Mouse (Mus musculus) liver, embryonic 12.5 days (tissue): Measurements from ENCODE around the gene Cux1. TPM values are rescaled to one million over a fixed set of nuclear protein-coding genes. Genes with fewer than 3 reads are reported as not detected.

Source experiments
- ATAC-seq: fragments of 200-750 bp; cut with Nextera tagmentation; 2 replicates; pipeline ENCODE4 v1.8.0; 2017; ENCODE audit warnings: moderate number of reproducible peaks, mild to moderate bottlenecking, moderate library complexity
- H3K27ac ChIP-seq: fragments of 300-500 bp; sonication (generic); 2 replicates; pipeline ENCODE4 v1.5.1; 2016; ENCODE audit warnings: mild to moderate bottlenecking
- H3K27me3 ChIP-seq: fragments of 300-500 bp; sonication (generic); replicated peaks from 2 replicates; pipeline ENCODE4 v1.6.1; 2016; ENCODE audit warnings: mild to moderate bottlenecking, moderate library complexity
- H3K36me3 ChIP-seq: fragments of 300-500 bp; sonication (generic); 2 replicates; pipeline ENCODE4 v1.6.1; 2016; ENCODE audit warnings: mild to moderate bottlenecking, moderate library complexity
- H3K4me1 ChIP-seq: fragments of 300-500 bp; sonication (generic); 2 replicates; pipeline ENCODE4 v1.6.1; 2016
- H3K4me2 ChIP-seq: fragments of 300-500 bp; sonication (generic); 2 replicates; pipeline ENCODE4 v1.6.1; 2016; ENCODE audit warnings: mild to moderate bottlenecking, moderate library complexity
- H3K4me3 ChIP-seq: fragments of 300-500 bp; sonication (generic); 2 replicates; pipeline ENCODE4 v1.5.1; 2016; ENCODE audit warnings: mild to moderate bottlenecking, moderate library complexity
- H3K9ac ChIP-seq: fragments of 300-500 bp; sonication (generic); 2 replicates; pipeline ENCODE4 v1.6.1; 2016; ENCODE audit warnings: mild to moderate bottlenecking, moderate library complexity
- H3K9me3 ChIP-seq: fragments of 300-500 bp; sonication (generic); replicated peaks from 2 replicates; pipeline ENCODE4 v1.6.1; 2016; ENCODE audit warnings: mild to moderate bottlenecking, moderate library complexity
- WGBS: fragments of 180-500 bp; shearing (Covaris S2); methylation state at CpG from one replicate; pipeline ENCODE4 v1.1.7; 2016; ENCODE audit not compliant: insufficient replicate concordance; 5-methylcytosine and 5-hydroxymethylcytosine counted together
- polyA plus RNA-seq: library from polyadenylated mRNA; unstranded; fragments of >200 nt; fragmentation: Nextera tagmentation; extraction: Ambion mirVana; gene quantifications from 2 replicates; pipeline ENCODE4 v1.2.1, GENCODE M21; 2016

The Cux1 gene
- polyA plus RNA-seq, 1 experiment from 2014 or later = 29.8 TPM

DNA sequence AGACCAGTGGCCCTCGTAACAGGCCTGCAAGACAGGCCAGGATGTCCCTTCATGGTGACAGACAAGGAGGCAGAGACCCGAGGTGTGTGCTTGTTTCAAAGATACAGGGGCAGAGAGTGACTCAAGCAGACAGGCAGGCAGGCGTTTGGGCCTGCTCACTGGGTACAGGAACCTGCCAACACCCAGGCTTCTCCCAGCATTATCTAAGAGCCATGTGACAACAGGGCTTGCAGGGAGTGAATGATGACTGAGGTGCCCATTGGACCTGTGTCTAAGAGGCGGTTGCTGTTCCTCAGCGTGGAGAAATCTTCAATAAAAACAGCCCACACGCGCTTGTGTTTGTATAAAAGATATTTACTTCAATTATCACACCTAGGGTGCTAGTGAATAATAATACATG is 301.2 kb downstream of the Cux1 start:
- no peaks in the 10 kb centered on the region for H3K4me1 ChIP-seq
- 67% methylated on average over 7 of the region's 7 CpGs for WGBS
- H3K9me3 ChIP-seq = no peaks in the 10 kb centered on the region
- H3K27me3 ChIP-seq = no peaks in the 10 kb centered on the region
- H3K27ac ChIP-seq = no peak overlapping the region
- no peak overlapping the region for H3K4me3 ChIP-seq
- no peak overlapping the region for H3K4me2 ChIP-seq
- no peak overlapping the region for H3K9ac ChIP-seq
- ATAC-seq = no peak
- no peaks in the 10 kb centered on the region for H3K36me3 ChIP-seq

DNA sequence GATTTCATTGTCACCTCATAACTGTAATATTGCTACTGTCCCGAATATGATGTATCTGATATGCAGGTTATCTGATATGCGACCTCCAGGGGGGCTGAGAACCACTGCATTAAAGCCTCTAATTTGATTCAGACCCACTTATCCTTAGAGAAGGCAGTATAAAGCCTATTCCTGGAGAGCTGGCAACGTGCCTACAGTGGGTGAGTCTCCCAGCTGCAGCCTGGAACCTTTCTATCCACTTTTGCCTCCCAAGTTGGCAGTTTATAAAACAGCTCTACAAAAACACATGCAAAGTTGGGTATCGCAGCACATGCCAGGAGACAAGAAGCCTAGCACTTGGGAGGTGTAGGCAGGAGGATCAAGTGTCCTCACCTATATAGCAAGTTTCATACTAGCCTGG is 303.9 kb downstream of the Cux1 start:
- Histone ChIP-seq H3K27ac (no peak overlapping the region), H3K27me3 (no peaks in the 10 kb centered on the region), H3K9ac (no peak overlapping the region), H3K4me1 (no peaks in the 10 kb centered on the region), H3K36me3 (no peaks in the 10 kb centered on the region), H3K4me2 (no peak overlapping the region), H3K9me3 (no peaks in the 10 kb centered on the region), H3K4me3 (no peak overlapping the region)
- ATAC-seq = no peak
- 64% methylated on average over 4 of the region's 4 CpGs for WGBS

DNA sequence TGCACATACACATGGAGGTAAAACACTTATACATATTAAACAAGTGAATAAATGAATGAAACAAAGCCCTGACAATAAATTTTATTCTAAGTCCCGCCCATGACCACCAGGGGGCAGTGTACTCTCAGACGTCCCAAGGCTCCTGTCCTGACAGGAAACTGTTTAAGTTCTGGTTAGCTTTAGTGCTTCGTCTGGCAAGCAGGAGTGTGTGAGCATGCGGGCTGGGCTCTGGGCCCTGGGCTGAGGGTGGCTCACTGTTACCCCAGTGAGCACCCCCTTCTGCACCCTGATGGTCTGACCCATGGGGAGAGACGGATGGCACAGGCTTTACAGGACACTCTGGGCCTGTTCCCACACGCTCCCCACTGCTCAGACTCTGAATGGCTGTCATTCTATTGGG is 308.4 kb downstream of the Cux1 start:
- peaks cover 2% of the 10 kb centered on the region; the same call in 1 of the 2 replicates for H3K36me3 ChIP-seq
- H3K9me3 ChIP-seq = no peaks in the 10 kb centered on the region
- 34% methylated on average over 6 of the region's 6 CpGs for WGBS
- no peak overlapping the region for H3K27ac ChIP-seq
- no peaks in the 10 kb centered on the region for H3K27me3 ChIP-seq
- H3K4me1 ChIP-seq = no peaks in the 10 kb centered on the region
- 0 out of 2 replicates have a peak, but pooled peaks have one; percentile 34 for ATAC-seq
- H3K4me2 ChIP-seq = no peak overlapping the region
- no peak overlapping the region for H3K4me3 ChIP-seq
- H3K9ac ChIP-seq = no peak overlapping the region

DNA sequence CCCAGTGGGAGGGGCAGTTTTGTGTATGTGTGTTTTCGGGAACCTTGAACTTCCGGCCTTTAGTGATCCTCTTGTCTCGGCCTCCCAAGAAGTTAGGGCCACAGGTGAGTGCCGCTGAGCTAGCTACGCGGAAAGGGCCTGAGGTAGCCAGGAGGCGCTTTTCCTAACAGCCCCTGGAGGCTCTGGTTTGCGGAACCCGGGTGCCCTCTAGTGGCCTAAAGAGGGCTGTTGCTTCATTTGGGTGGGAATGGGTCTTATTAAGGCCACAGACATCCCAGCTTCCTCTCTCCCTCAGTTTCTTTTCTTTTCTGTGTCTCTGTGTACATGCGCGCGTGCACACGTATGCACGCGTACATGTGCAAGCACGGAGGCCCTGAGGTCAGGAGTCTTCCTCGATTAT is 314.4 kb downstream of the Cux1 start:
- peaks cover 9% of the 10 kb centered on the region for H3K36me3 ChIP-seq
- WGBS = 11% methylated on average over 17 of the region's 17 CpGs
- H3K4me1 ChIP-seq = peaks cover 5% of the 10 kb centered on the region; the same call in 1 of the 2 replicates
- no peak for ATAC-seq
- H3K27me3 ChIP-seq = no peaks in the 10 kb centered on the region
- H3K9ac ChIP-seq = no peak overlapping the region
- H3K27ac ChIP-seq = no peak overlapping the region
- H3K4me3 ChIP-seq = no peak overlapping the region
- H3K9me3 ChIP-seq = no peaks in the 10 kb centered on the region
- H3K4me2 ChIP-seq = no peak overlapping the region

DNA sequence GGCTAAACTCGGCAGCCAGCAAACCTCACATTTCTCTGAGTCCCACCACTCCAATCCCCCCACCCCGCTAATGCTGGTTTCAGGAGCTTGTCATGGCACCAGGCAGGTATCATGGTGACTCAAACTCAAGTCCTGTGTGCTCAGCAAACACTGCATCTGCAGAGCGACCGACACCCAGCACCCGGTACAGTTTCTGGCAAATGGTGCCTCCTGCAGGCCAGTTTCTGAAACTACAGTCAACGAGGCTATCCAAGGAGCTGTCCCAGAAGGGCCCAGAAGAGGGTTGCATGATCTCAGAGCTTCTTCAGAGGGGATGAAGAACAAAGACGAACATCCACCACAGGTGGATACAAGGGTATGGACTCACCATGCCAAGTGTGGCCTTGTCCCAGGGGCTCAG is 316.3 kb downstream of the Cux1 start:
- Histone ChIP-seq H3K4me2 (no peak overlapping the region), H3K27ac (no peak overlapping the region), H3K4me1 (peaks cover 13% of the 10 kb centered on the region; the same call in 1 of the 2 replicates), H3K4me3 (no peak overlapping the region), H3K36me3 (peaks cover 9% of the 10 kb centered on the region), H3K9me3 (no peaks in the 10 kb centered on the region), H3K27me3 (peaks cover 4% of the 10 kb centered on the region; the same call in 1 of the 2 replicates), H3K9ac (no peak overlapping the region)
- no peak for ATAC-seq
- 40% methylated on average over 7 of the region's 7 CpGs for WGBS

DNA sequence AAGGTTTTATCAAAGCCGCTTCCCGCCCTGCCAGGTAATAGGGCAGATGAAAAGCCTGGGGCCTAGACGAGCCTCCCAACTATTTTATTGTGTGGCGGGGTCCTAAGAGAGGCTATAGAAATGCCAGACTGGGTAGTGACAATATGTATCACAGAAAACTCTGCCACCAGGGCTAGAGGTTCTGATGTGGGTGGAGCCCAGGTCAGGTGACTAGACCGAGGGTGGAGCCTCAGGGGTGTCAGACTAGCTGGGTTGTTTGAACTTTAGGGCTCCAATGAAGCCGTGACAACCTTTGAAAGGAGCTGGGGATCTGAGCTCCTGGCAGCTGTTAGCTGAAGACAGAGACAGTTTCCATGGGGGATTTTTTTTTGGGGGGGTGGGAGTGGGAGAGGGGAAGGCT is 318.8 kb downstream of the Cux1 start:
- Histone ChIP-seq H3K9me3 (no peaks in the 10 kb centered on the region), H3K4me3 (no peak overlapping the region), H3K9ac (no peak overlapping the region), H3K4me1 (peaks cover 33% of the 10 kb centered on the region), H3K27me3 (peaks cover 29% of the 10 kb centered on the region), H3K4me2 (no peak overlapping the region), H3K27ac (no peak overlapping the region), H3K36me3 (peaks cover 4% of the 10 kb centered on the region; the same call in 1 of the 2 replicates)
- ATAC-seq = no peak
- whole genome bisulfite sequencing = 48% methylated on average over 6 of the region's 6 CpGs

DNA sequence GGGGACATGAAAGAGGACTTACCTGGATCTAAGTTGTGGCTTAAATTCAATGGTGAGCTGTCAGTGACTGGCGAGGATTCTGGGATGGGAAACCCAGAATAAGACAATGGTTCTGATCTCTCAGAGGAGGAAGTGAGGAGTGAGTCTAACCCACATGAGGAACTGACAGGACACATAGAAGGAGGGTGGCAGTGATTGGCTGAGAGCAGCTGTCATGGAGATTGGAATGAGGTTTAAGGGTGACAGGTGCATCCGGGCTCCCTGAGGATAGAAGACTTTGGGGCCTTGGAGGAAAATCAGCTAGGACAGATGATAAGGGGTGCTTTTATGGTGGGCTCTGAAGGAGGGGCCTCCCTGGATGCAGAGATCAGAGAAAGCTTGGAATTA is 320.8 kb downstream of the Cux1 start, which contains the start of gene Sh2b2:
Sh2b2 (minus strand) TSS at position 105 of the 387 bp plus-strand sequence.
- Histone ChIP-seq H3K9ac (no peak within 1 kb of the TSS), H3K36me3 (peaks cover 4% of the 10 kb centered on the region; the same call in 1 of the 2 replicates), H3K27ac (no peak within 1 kb of the TSS), H3K4me3 (peak within 1 kb of the TSS; percentile 66), H3K4me1 (peaks cover 36% of the 10 kb centered on the region), H3K27me3 (peaks cover 40% of the 10 kb centered on the region), H3K9me3 (no peaks in the 10 kb centered on the region), H3K4me2 (peak within 1 kb of the TSS; percentile 87)
- 26% methylated on average over 2 of the region's 2 CpGs for WGBS
- no peak for ATAC-seq

DNA sequence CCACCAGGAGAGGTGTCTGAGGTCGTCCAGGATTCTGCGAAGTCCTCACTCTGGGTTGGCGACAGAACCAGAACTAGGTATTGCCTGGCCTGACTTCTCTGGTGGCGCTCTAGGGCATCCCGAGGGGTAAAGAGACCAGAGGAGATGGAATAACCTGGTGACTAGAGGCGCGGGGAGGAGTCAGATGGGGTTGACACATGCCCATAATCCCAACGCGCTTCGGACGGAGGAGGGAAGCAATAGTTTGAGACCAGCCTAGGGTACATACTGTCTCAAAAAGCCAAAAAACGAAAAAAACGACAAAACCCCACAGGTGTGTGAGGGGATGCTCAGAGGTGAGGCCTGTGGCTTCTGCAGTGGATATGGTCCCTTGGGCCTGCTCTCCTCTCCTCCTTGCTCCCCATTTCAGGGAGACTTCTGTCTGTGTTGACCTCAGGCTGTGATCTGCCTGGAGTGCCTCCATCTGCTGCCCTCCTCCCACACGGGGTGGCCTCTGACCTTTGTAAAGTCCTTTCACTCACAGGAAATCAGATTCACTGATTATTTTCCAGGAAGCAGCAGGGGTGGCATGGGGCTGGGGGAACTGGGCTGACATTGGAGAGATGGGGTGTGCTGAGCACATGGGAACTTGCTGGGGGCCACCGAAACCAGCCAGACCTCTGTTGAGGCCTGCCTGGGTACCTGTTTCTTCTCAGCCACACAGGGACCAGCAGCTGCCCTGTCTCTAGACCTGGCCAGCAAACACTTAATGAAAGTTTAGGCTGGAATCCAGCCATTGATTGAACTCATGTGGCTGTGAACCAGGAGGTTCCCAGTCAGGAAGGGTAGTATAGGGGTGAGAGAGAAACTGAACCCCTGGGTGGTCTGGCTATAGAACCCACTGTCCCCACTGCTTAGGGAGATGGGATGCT is 321.5 kb downstream of the Cux1 start:
- 17% methylated on average over 15 of the region's 15 CpGs for WGBS
- Histone ChIP-seq H3K4me1 (peaks cover 42% of the 10 kb centered on the region), H3K4me3 (peak overlapping the region; percentile 66), H3K9me3 (no peaks in the 10 kb centered on the region), H3K9ac (no peak overlapping the region), H3K27me3 (peaks cover 40% of the 10 kb centered on the region), H3K36me3 (peaks cover 4% of the 10 kb centered on the region; the same call in 1 of the 2 replicates), H3K27ac (no peak overlapping the region), H3K4me2 (peak overlapping the region; percentile 87)
- no peak for ATAC-seq

DNA sequence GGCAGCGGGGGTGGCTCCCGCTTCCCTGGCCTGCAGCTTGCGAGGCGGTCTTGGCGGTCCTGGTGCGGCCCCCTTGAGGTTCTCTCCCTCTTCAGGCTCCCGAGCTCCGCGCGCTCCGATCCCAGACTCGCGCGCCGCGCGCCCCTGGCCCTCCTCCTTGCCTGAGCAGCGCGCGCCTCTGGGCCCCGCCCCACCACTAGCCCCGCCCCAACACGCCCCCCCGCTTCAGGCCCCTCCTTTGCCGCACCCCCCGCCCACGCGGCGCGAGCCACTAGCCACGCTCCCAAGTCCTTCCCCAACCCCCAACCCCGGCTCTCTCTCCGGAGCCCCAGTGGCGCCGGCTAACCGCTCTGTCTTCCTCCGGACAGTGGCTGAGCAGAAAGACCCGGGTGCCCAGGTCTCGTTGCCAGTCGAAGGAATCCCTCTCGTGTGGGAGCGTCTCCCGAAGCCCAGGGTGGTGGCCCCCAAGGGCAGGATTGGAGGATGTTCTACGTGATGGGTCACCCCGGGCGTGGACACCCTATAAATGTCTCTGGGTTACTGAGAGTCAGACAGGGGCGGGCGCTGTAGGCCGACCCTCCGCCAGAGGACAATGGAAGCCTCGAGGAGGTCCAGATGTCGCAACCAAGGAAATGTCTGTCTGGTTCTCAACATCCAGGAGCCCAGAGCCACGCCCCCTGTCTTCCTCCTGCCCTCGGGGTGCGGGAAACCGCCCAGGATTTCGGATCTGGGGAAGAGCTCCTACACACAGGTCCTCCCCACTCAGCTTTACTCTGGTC is 322.3 kb downstream of the Cux1 start:
- no peak overlapping the region for H3K27ac ChIP-seq
- H3K9ac ChIP-seq = peak overlapping the region; percentile 57
- 1% methylated on average over 47 of the region's 57 CpGs for WGBS

DNA sequence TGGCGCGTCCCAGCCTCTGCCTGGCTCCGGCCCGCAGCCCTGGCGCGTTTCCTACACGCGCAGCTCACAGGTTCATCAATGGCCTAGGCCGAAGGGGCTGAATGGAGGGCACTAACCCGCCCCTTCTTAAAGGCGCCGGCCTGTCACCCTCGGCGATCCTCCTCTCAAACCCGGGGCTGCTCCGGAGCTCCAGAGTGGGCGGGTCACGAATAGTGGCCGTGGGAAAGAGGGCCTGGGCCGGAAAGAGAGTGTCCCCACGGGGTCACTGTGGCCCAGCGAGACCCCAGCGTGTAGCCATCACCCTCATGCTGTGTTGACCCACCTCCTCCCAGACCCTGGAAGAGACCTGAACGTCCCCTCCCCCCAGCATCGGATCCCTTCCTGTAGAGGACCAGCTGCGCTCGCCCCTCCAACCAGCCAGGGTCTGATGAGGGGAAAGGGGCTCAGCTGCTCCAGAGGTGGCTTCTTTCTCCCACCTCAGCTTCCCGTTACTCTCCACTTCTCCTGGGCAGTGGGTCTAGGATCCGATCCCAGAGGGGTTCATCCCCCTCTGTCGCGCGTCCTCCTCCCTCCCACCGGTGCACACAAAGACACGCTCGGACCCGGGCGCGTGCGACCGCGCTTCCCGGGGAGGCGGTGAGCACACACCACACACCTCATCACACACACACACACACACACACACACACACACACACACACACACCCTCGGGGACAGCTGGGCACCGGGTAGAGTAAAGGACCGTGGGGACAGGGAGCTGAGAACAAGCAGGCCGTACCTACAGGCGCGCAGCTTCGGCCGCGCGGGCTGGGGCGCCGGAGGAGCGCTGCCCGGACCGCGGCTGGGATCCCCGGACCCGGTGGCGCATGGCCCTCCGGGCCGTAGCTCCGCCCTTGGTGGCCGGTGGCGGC is 323.2 kb downstream of the Cux1 start:
- Histone ChIP-seq H3K4me1 (peaks cover 42% of the 10 kb centered on the region), H3K9me3 (no peaks in the 10 kb centered on the region), H3K4me3 (peak overlapping the region; percentile 66), H3K4me2 (peak overlapping the region; percentile 87), H3K27ac (no peak overlapping the region), H3K9ac (peak overlapping the region; percentile 57), H3K36me3 (no peaks in the 10 kb centered on the region), H3K27me3 (peaks cover 40% of the 10 kb centered on the region)
- WGBS = 1% methylated on average over 67 of the region's 67 CpGs
- ATAC-seq = peak; percentile 23

More for the DNA sequence above, 322.3 kb downstream of the Cux1 start:
- ATAC-seq = peak; percentile 57
- peak overlapping the region; percentile 87 for H3K4me2 ChIP-seq
- no peaks in the 10 kb centered on the region for H3K36me3 ChIP-seq
- H3K4me1 ChIP-seq = peaks cover 42% of the 10 kb centered on the region
- H3K4me3 ChIP-seq = peak overlapping the region; percentile 66
- no peaks in the 10 kb centered on the region for H3K9me3 ChIP-seq
- peaks cover 40% of the 10 kb centered on the region for H3K27me3 ChIP-seq

DNA sequence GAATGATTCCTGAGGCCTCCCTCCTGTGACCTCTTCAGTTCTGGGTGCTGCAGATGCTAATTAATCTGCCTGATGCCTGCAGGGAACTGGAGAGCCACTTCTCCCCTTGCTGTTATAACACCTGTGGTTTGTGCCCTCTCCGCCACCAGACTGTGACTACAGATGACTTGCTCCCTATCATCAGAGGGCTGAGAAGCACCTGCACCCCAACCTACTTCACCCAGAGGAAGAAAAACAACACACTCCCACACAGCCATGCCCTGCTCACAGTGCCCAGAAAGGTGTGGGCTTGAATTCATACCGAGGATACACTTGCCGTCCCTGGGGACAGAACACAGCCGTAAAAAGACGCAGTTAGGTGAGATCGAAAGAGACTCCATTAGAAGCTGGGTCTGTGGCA is 326.1 kb downstream of the Cux1 start:
- Histone ChIP-seq H3K4me1 (peaks cover 37% of the 10 kb centered on the region), H3K27ac (no peak overlapping the region), H3K9me3 (no peaks in the 10 kb centered on the region), H3K4me2 (no peak overlapping the region), H3K36me3 (no peaks in the 10 kb centered on the region), H3K4me3 (no peak overlapping the region), H3K9ac (no peak overlapping the region), H3K27me3 (peaks cover 65% of the 10 kb centered on the region)
- 77% methylated on average over 6 of the region's 6 CpGs for WGBS
- no peak for ATAC-seq
